27 mouse cellular contexts compared by ENCODE assay signal in the genomic region with DNA sequence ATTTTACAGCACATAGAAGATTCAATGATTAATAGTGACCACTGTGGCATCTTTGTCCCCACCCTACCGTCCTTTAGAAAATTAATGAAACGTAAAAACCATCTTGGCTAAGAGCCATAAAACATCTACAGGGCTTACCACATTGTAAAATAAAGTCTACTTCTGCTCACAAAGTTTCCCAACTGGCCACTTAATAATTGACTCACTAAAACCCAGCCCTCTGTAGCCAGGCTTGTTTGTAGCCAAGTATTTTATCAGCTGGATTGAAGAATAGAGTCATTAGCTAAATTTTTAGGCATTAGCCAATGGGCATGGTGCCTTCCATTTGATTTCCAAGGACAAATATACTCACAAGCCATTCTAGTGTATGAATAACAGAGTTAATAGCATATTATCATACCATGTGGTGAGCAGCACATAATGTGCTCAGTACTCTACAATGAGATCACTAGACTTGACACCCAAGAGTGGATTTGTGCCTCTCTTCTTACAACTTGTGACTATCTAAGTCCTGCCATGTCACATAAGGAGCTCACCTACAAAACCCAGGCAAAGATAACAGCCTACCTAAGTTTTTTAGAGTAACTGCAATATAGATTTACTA.
A peak's percentile ranks its signal among the peaks of the same experiment; 100 is the strongest.
DNase-seq lines count a peak whose midpoint lies in the region; ATAC-seq and TF ChIP-seq lines count a peak whose summit lies in the region.
"Had no signal": no experiment of that assay in that cellular context is flagged by ENCODE, and none has a peak within 500 bp of the region (broad histone marks: within the 10 kb centered on the region; RNA-seq: fewer than 3 reads in every experiment).

No protein-coding gene starts in this region.

- no peak for TF ChIP-seq CTCF in kidney, postnatal 0 days (IDR thresholded peaks at IDR 0.05; ENCODE audit: low read depth)

- 20% methylated on average over 2 of the region's 2 CpGs for WGBS in kidney, postnatal 0 days

- H3K27ac ChIP-seq in kidney, postnatal 0 days = no peak overlapping the region
- H3K27ac ChIP-seq: embryonic facial prominence, embryonic 12.5 days; embryonic facial prominence, embryonic 15.5 days; gastrocnemius, adult 2 months; heart, embryonic 15.5 days; hindbrain, embryonic 10.5 days; hindbrain, embryonic 13.5 days had no signal

- peak; percentile 59; the same call in 1 of the 2 replicates for ATAC-seq in kidney, postnatal 0 days (replicated peaks; ENCODE audit: low FRiP score, low read depth)
- ATAC-seq: CD4-positive, CD25-positive, alpha-beta regulatory T cell, adult 4 months; forebrain, embryonic 14.5 days; forebrain, postnatal 0 days; hindbrain, embryonic 16.5 days had no signal

- H3K4me1 ChIP-seq in kidney, postnatal 0 days (replicated peaks; ENCODE audit: insufficient read depth, low read length) = no peaks in the 10 kb centered on the region
- H3K4me1 ChIP-seq: embryonic facial prominence, embryonic 12.5 days; embryonic facial prominence, embryonic 15.5 days; heart, embryonic 12.5 days; heart, embryonic 15.5 days; hindbrain, embryonic 10.5 days; hindbrain, embryonic 13.5 days had no signal

- H3K4me3 ChIP-seq in kidney, postnatal 0 days (replicated peaks; ENCODE audit: low read depth, low read length) = no peak overlapping the region
- H3K4me3 ChIP-seq: embryonic facial prominence, embryonic 12.5 days; embryonic facial prominence, embryonic 15.5 days; gastrocnemius, adult 2 months; heart, embryonic 12.5 days; heart, embryonic 15.5 days; hindbrain, embryonic 10.5 days; hindbrain, embryonic 13.5 days had no signal

- no peak overlapping the region for H3K9ac ChIP-seq in kidney, postnatal 0 days (ENCODE audit: low read depth, low read length)
- H3K9ac ChIP-seq: embryonic facial prominence, embryonic 12.5 days; embryonic facial prominence, embryonic 15.5 days; forebrain, postnatal 0 days; heart, embryonic 12.5 days; heart, embryonic 15.5 days; hindbrain, embryonic 13.5 days had no signal

- DNase-seq in kidney, adult 9 months = peak; percentile 25
- no peak for DNase-seq in kidney, adult 11 months
- peak; percentile 3 for DNase-seq in kidney, postnatal 0 days (ENCODE audit: low spot score)
- no peak for DNase-seq in kidney, postnatal 4 days
- peak; percentile 86 for DNase-seq in Muller cell, postnatal 12 days (ENCODE audit: inconsistent ontology term)
- DNase-seq in urinary bladder, postnatal 25 days (ENCODE audit: low spot score) = no peak
- DNase-seq: adrenal gland, postnatal 10 days; B cell, adult 2 months; cerebellum, adult 11 months; cerebellum, adult 2 months; cerebellum, adult 9-11 months; cerebellum, postnatal 25 days; forebrain, postnatal 0 days; gastrocnemius, adult 2 months; gastrocnemius, postnatal 14 days; heart, adult 11 months; heart, postnatal 10 days; heart, postnatal 36 days had no signal

- no peaks in the 10 kb centered on the region for H3K9me3 ChIP-seq in kidney, postnatal 0 days (replicated peaks; ENCODE audit: low read length)
- H3K9me3 ChIP-seq: embryonic facial prominence, embryonic 12.5 days; embryonic facial prominence, embryonic 15.5 days; heart, embryonic 12.5 days; heart, embryonic 15.5 days; hindbrain, embryonic 10.5 days; hindbrain, embryonic 13.5 days had no signal

- no peaks in the 10 kb centered on the region for H3K27me3 ChIP-seq in kidney, postnatal 0 days (ENCODE audit: insufficient read depth, low read length)
- H3K27me3 ChIP-seq: embryonic facial prominence, embryonic 12.5 days; embryonic facial prominence, embryonic 15.5 days; heart, embryonic 12.5 days; heart, embryonic 15.5 days; hindbrain, embryonic 13.5 days had no signal

- H3K4me2 ChIP-seq in kidney, postnatal 0 days (ENCODE audit: low read length) = no peak overlapping the region
- H3K4me2 ChIP-seq: embryonic facial prominence, embryonic 12.5 days; embryonic facial prominence, embryonic 15.5 days; heart, embryonic 12.5 days; heart, embryonic 15.5 days; hindbrain, embryonic 13.5 days had no signal

- H3K36me3 ChIP-seq in kidney, postnatal 0 days (ENCODE audit: insufficient read depth, low read length) = no peaks in the 10 kb centered on the region
- H3K36me3 ChIP-seq: embryonic facial prominence, embryonic 12.5 days; embryonic facial prominence, embryonic 15.5 days; heart, embryonic 12.5 days; heart, embryonic 15.5 days; hindbrain, embryonic 10.5 days; hindbrain, embryonic 13.5 days had no signal

Comparison
In these comparisons a context has a peak if more than half of its experiments do, and no peak if none do; other contexts are left out.
1. DNase-seq: peak in kidney, adult 9 months (single experiment), kidney, postnatal 0 days (single experiment) and Muller cell, postnatal 12 days (single experiment); none in kidney, adult 11 months (single experiment), kidney, postnatal 4 days (0 of 2) and urinary bladder, postnatal 25 days (single experiment).